Comparison of ENCODE assay signal across 10 mouse cellular contexts in genomic region chr19:23901177-23901576, GRCm38 (mm10).
A peak's percentile ranks its signal among the peaks of the same experiment; 100 is the strongest.
DNase-seq lines count a peak whose midpoint lies in the region; ATAC-seq lines count a peak whose summit lies in the region.
"Had no signal": no experiment of that assay in that cellular context is flagged by ENCODE, and none has a peak within 500 bp of the region (broad histone marks: within the 10 kb centered on the region; RNA-seq: fewer than 3 reads in every experiment).

No protein-coding gene starts in this region.

- H3K4me1 ChIP-seq in midbrain, embryonic 11.5 days (ENCODE audit: control insufficient read depth, insufficient read depth, low read length), result peaks cover 6% of the 10 kb centered on the region; the same call in 1 of the 2 replicates
- H3K4me1 ChIP-seq in midbrain, embryonic 16.5 days (ENCODE audit: control insufficient read depth, insufficient read depth, low read length), result peaks cover 14% of the 10 kb centered on the region
- H3K4me1 ChIP-seq: stomach, embryonic 15.5 days had no signal

- H3K9ac ChIP-seq in midbrain, embryonic 11.5 days (ENCODE audit: low read length), result no peak overlapping the region
- H3K9ac ChIP-seq in midbrain, embryonic 16.5 days (ENCODE audit: low read depth, low read length), result no peak overlapping the region
- H3K9ac ChIP-seq: stomach, embryonic 15.5 days had no signal

- H3K4me3 ChIP-seq in midbrain, embryonic 11.5 days (ENCODE audit: low read depth, low read length), result no peak overlapping the region
- no peak overlapping the region for H3K4me3 ChIP-seq in midbrain, embryonic 16.5 days (ENCODE audit: low read depth, low read length)
- H3K4me3 ChIP-seq: stomach, embryonic 15.5 days had no signal

- peaks cover 22% of the 10 kb centered on the region for H3K27me3 ChIP-seq in midbrain, embryonic 11.5 days (ENCODE audit: control insufficient read depth, insufficient read depth, low read length)
- H3K27me3 ChIP-seq in midbrain, embryonic 16.5 days (ENCODE audit: control insufficient read depth, insufficient read depth, low read depth, low read length), result no peaks in the 10 kb centered on the region
- H3K27me3 ChIP-seq: stomach, embryonic 15.5 days had no signal

- peak; percentile 38 for DNase-seq in cerebellum, adult 11 months
- no peak for DNase-seq in cerebellum, adult 8-10 months
- DNase-seq in midbrain, embryonic 11.5 days (ENCODE audit: low spot score, missing footprints), result peak; percentile 85
- peak; percentile 51 to 66 for DNase-seq in cerebellum, postnatal 25 days
- DNase-seq in kidney, postnatal 14 days, result peak; percentile 43
- peak; percentile 50 for DNase-seq in thymus, postnatal 4 days
- no peak for DNase-seq in right cerebral cortex, adult 2 months (ENCODE audit: low spot score in 2 of 2)

- ATAC-seq in midbrain, embryonic 11.5 days (ENCODE audit: low FRiP score), result peak; percentile 39; the same call in 1 of the 2 replicates
- no peak for ATAC-seq in midbrain, embryonic 16.5 days

- no peak overlapping the region for H3K4me2 ChIP-seq in midbrain, embryonic 11.5 days
- H3K4me2 ChIP-seq in midbrain, embryonic 16.5 days (ENCODE audit: low read length), result no peak overlapping the region
- H3K4me2 ChIP-seq: stomach, embryonic 15.5 days had no signal

- H3K9me3 ChIP-seq in midbrain, embryonic 11.5 days (ENCODE audit: control insufficient read depth, low read length), result no peaks in the 10 kb centered on the region
- no peaks in the 10 kb centered on the region for H3K9me3 ChIP-seq in midbrain, embryonic 16.5 days (replicated peaks; ENCODE audit: control insufficient read depth, low read length, poor library complexity, severe bottlenecking)
- H3K9me3 ChIP-seq: stomach, embryonic 15.5 days had no signal

- H3K27ac ChIP-seq in midbrain, embryonic 11.5 days (ENCODE audit: low read depth, low read length), result no peak overlapping the region
- H3K27ac ChIP-seq in midbrain, embryonic 16.5 days (ENCODE audit: low read length), result no peak overlapping the region
- H3K27ac ChIP-seq: macrophage; stomach, embryonic 15.5 days had no signal

- H3K36me3 ChIP-seq in midbrain, embryonic 11.5 days (ENCODE audit: control insufficient read depth, insufficient read depth, low read length), result no peaks in the 10 kb centered on the region
- H3K36me3 ChIP-seq in midbrain, embryonic 16.5 days (ENCODE audit: control insufficient read depth, insufficient read depth, low read length), result no peaks in the 10 kb centered on the region
- H3K36me3 ChIP-seq: stomach, embryonic 15.5 days had no signal

- 77% methylated on average over 3 of the region's 3 CpGs for WGBS in midbrain, embryonic 11.5 days
- 76% methylated on average over 3 of the region's 3 CpGs for WGBS in midbrain, embryonic 16.5 days

Comparison
In these comparisons a context has a peak if more than half of its experiments do, and no peak if none do; other contexts are left out.
1. DNase-seq: peak in cerebellum, adult 11 months (single experiment), midbrain, embryonic 11.5 days (single experiment), cerebellum, postnatal 25 days (2 of 2), kidney, postnatal 14 days (single experiment) and thymus, postnatal 4 days (single experiment); none in cerebellum, adult 8-10 months (single experiment) and right cerebral cortex, adult 2 months (0 of 2).